Mouse (Mus musculus) ZHBTc4 (cell line): ENCODE results near the gene Btaf1.
"Not testable (repeated sequence)": the region's sequence is repeated elsewhere in the genome, so short reads cannot be mapped to it uniquely, and the experiment has no call there.

Experiments used
- DNase-seq: peaks from one replicate; pipeline ENCODE4 v3.0.0-alpha.2; 2011; ENCODE audit warnings: low read depth, low spot score

The Btaf1 gene

GRCm38 (mm10) chr19:36922015-36922414 lies 3.9 kb upstream of the Btaf1 start:
- DNase-seq: peak; percentile 39

DNA sequence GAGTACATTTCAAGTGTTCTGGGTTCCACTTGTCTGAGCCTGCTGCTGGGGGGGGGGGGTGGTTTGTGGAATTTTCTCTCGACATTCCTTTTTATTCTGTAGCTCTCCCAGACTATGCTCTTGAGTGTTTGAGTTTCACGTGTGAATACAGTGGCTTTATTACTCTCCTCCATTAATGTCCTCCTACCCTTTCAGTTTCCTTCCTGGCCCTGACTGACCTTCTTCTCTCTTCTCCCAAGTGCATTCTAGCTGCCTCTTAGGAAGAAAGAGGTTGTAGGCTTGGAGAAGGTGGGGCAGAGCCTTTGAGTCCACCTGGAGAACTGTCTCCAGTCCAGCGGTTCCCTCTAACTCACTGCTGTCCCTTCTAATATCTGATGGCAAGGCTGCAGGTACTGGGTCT lies 2.9 kb upstream of the Btaf1 start:
- DNase-seq: no peak

GRCm38 (mm10) chr19:36926553-36927236 lies 816 bp downstream of the Btaf1 start:
- no peak for DNase-seq

DNA sequence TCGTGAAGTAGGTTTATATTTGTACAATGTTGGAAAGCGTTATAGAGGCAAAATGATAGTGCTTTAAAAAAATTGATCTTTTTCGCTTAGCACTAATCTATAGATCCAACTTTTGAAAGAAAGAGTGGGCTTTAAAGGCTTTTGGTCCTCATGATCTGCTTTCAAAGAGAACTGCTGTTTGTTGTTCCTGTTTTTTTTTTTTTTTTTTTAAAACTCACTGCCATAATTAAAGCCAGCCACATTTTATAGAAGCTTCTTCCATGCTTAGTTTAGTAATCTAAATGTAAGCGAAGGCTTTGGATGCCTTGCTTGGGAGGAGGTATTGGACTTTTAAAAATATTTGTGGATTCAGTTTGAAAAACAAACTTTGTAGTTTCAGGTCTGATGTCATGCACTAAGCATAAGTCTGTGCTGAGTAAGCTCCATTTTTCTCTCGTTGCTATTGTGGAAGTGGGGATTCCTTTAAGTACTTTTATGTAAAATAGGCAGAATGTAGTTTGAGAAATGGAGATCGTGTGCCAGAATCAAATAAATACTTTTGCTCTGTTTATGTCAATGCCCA lies 2.0 kb downstream of the Btaf1 start:
- no peak for DNase-seq

GRCm38 (mm10) chr19:36929816-36930215 lies 3.9 kb downstream of the Btaf1 start:
- DNase-seq: no peak

GRCm38 (mm10) chr19:36932097-36932496 lies 6.2 kb downstream of the Btaf1 start:
- DNase-seq: no peak

DNA sequence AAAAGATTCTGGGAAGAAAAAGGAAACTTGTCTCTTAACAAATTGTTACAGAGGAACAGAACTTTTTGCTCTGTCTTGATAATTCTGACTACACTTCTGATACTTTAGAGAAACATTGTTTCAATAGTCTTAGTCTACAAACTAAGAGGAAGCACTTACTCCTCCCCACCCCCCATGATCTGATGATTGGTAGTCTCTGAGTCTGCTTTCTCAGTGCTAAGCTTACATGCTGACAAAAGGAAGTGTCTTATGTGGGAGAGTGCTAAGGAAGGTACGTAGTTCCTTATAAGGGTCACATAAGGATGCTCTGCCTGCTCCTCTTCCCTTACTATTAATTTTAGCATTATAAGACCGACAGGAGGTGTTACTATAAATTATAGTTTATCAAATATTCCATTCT lies 6.7 kb downstream of the Btaf1 start:
- DNase-seq: no peak

DNA sequence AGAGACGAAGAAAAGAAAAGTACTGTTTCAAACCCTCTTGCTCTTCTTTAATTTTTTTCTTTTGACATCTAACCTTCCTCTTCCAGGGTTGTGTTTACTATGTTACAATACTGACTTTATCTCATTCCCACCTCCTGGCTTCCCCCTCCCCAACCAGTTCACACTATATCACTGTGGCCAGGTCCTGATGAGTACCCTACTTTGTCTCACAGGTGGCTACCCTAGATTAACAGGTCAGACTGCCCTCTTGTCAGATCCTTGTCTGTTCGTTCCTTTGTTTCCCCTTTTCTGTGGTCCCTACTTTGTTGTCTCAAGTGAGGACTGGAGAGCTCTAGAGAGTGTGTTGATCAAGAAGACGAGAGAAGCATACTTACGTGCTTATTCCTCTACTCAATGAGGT lies 10.4 kb downstream of the Btaf1 start:
- no peak for DNase-seq

DNA sequence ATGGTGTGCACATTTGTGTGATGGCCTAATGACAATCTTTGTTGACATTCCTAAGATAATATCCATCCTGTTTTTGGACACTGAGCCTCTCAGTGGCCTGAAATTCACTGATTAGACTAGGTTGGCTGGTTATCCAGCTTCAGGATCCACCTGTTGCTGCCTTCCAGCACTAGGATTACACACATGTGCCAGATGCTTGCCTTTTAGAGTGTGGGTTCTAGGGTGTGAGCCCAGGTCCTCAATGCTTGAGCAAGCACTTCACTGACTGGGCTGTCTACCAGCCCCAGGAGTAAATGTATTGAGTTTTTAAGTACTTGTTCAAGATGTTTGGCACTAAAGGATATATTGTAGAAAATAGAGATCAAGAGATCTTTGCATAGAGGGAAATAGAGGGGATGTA lies 12.1 kb downstream of the Btaf1 start:
- DNase-seq: no peak

DNA sequence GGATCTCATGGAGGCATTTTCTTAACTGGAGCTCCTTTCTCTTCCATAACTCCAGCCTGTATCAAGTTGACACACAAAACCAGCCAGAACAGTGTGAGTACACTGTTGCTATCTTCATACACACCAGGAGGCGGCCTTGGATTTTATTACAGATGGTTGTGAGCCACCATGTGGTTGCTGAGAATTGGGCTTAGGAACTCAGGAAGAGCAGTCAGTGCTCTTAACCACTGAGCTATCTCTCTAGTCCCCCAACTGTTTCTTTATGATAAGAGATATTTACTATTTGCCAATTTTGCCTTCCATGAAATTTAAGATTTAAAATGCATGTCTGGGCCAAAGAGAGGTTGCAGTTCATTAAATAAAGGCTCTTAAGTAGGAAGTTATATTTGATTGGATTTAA lies 14.2 kb downstream of the Btaf1 start:
- no peak for DNase-seq

GRCm38 (mm10) chr19:36953637-36954206 lies 27.8 kb downstream of the Btaf1 start:
- DNase-seq: no peak

DNA sequence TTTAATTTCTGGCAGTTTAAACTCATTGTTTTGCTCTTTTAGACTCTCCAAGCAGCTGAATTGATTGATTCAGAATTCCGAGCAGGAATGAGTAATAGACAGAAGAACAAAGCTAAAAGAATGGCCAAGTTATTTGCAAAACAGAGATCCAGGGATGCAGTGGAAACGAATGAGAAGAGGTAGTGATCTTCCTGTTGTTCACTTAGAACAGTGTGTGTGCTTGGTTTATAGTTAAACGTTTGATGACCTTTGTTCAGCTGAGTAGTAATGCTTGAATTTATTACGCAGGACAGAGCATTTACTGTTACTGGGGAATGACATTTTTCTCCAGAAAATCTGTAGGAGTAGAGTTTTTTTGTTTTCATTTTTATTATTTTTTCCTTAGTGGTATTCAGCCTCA lies 32.5 kb downstream of the Btaf1 start:
- no peak for DNase-seq

DNA sequence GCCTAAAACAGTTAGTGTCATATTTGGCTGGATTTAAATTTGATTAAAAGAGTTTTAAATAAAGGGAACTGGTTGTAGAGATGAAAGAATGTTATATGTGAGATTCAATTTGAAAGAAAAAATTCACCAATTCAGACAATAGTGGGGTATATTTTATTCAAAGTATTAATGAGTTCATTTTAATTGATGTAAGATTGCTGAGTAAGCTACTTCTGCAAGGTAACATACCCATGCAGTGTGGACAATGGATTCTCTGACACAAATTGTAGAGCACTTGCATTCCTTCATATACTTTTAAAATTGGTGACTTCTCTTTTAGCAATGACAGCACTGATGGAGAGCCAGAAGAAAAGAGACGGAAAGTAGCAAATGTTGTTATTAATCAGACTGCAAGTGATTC lies 35.4 kb downstream of the Btaf1 start:
- no peak for DNase-seq

DNA sequence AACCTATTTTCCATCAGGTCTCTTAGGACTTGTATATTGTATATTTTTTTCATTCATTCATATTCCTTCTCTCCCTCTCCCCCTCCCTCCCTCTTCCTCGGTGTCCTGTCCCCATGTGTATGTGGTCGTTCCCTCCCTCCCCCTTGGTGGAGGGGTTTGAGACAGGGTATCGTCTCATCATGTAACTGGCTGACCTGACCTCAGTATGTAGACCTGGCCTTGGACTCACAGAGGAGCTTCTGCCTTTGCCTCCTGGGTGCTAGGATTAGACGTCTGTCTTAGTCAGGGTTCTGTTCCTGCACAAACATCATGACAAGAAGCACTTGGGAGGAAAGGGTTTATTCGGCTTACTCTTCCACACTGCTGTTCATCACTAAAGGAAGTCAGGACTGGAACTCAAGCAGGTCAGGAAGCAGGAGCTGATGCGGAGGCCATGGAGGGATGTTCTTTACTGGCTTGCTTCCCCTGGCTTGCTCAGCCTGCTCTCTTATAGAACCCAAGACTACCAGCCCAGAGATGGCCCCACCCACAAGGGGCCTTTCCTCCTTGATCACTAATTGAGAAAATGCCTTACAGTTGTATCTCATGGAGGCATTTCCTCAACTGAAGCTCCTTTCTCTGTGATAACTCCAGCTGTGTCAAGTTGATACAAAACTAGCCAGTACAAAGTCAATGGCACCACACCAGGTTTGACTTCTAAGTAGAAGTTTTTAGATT lies 36.8 kb downstream of the Btaf1 start:
- DNase-seq: not testable (repeated sequence)

DNA sequence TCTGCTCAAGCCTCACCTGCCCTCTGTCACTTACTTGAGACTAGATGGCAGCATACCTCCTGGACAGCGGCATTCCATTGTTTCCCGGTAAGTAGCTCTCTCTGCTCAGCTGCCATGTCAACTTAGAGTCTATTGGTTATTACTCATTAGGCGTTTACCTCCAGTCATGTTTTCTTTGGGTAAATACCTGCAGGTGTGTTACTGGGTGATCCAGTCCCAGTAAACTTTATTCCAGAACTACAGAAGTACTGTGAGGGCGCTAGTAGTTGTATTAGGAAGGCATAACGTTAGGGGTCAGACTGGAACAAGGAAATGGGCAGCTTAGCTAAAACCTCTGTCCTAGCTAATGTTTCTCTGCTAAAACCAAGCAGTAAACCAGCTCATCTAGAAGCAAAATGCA lies 78.7 kb downstream of the Btaf1 start:
- DNase-seq: no peak

GRCm38 (mm10) chr19:37009878-37010281 lies 84.0 kb downstream of the Btaf1 start:
- DNase-seq: no peak

GRCm38 (mm10) chr19:37013461-37013860 lies 87.6 kb downstream of the Btaf1 start:
- peak; percentile 86 for DNase-seq

DNA sequence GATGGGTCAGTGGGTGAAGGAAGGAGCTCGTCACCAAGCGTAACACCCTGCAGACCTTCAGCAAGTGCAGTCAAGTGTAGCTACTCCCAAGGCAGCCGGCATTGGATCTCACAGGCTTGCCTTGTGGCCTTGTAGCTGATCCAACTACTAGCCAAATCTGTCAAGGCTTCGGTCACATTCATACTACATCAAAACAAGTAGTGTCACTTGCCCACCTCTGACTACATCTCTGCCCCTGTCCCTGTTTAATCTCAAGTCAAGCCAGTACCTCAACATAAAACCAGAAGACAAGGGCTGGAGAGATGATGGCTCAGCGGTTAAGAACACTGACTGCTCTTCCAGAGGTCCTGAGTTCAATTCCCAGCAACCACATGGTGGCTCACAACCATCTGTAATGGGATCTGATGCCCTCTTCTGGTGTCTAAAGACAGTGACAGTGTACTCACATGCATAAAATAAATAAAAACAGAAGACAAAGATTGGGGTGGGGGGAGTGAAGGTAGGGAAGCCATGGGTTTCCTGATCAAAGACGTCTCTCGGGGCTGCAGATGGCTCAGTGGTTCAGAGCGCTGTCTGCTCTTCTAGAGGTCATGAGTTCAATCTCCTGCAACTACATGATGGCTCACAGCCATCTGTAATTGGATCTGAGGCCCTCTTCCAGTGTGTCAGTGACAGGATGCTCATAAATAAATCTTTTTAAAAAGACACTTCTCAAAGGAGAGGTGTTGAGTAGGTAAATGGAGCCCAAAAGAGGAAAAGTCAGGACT lies 88.5 kb downstream of the Btaf1 start:
- DNase-seq: no peak

- peak; percentile 26 for DNase-seq
Measured at GRCm38 (mm10) chr19:37016890-37017289, 91.0 kb downstream of the Btaf1 start.

DNA sequence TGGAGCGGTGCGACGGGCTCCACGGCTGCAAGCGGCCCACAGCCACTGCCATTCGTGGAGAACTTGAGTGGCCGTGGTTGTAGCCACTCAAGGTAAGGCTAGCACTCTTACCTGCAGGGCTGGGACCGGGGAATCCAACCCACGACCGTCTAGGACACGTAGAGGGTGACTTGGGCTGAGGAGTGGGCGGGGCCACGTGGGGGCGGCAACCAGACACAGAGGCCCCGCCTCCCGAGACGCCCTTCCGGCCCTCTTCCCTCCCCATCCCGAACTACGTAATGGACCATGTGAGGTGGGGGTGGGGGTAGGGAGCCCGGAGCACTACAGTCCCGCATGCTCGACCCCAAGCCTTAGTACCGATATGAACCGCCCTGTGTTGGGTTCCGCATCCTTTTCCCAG lies 92.5 kb downstream of the Btaf1 start:
- DNase-seq: peak; percentile 97

DNA sequence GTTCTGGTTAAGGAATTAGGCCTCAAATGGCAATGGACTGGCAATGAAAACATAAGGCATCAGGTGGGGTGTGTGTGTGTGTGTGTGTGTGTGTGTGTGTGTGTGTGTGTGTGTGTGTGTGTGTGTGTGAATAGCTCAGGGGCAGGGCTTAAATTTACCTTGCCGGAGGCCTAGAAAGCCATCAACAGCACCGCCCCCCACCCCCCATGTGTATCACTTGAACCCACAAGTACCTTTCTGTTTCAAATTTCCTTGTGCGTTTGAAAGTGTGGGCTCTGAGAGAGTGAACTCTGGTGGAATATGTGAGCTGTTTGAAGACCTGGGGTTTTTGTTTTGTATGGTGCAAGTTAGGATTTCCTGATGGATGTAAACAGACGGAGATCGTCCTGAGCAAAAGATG lies 93.1 kb downstream of the Btaf1 start:
- peak; percentile 43 for DNase-seq

DNA sequence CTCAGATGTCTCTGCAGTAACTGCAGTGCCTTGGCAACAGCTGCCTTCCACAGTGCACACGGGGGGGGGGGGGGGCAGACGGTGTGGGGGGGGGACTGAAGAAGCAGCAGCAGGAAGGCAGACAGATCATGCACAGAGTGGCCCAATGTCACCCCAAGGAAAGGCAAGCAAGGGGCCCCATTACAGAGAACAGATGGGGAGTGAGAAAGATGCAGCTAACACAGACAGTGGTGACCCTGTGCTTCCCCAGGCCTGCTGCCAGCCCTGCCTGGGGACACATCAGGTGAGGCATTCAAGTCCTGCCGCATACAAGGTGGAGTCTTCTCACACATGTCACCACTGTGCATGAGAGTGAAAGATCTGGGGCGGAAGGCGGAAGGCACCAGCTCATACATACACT lies 94.7 kb downstream of the Btaf1 start:
- DNase-seq: no peak
